Mouse (Mus musculus) megakaryocyte, embryonic 14.5 days (primary cell): Measurements from ENCODE around the gene Akna.

Source experiments
- FLI1 ChIP-seq: IDR thresholded peaks from 2 replicates; pipeline ENCODE4 v1.6.1; 2012; ENCODE audit warnings: low read length, inconsistent platforms, mixed read lengths
- GATA1 ChIP-seq: IDR thresholded peaks from 3 replicates; pipeline ENCODE4 v1.6.1; 2012; ENCODE audit warnings: mixed read lengths, low read length, inconsistent platforms, borderline replicate concordance

DNA sequence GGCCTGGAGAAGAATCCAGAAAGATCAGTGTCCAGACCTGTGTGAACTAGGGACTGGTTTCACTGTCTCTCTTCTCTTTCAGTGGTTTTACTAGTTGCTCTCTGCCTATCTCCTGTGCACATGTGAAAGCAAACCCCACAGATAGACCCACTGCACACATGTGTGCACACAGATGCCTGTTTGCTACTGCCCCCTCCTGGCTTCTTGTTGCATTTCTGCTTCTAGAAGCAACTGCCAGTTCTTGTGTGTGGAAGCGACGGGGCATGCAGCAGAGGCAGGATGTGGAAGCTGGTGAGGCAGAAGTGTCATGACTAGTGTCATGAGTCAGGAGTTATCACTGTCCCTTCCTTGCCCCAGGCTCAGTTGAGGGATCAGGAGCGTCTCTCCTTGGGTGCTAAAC lies 31.3 kb downstream of the Akna start:
- TF ChIP-seq FLI1 (no peak), GATA1 (no peak)
